Mouse (Mus musculus): ENCODE measurements around the gene Ace3. TPM values are rescaled to one million over a fixed set of nuclear protein-coding genes. Genes with fewer than 3 reads are reported as not detected.
A peak's percentile ranks its signal among the peaks of the same experiment; 100 is the strongest.

The Ace3 gene
- polyA plus RNA-seq, 2 experiments: not detected

DNA sequence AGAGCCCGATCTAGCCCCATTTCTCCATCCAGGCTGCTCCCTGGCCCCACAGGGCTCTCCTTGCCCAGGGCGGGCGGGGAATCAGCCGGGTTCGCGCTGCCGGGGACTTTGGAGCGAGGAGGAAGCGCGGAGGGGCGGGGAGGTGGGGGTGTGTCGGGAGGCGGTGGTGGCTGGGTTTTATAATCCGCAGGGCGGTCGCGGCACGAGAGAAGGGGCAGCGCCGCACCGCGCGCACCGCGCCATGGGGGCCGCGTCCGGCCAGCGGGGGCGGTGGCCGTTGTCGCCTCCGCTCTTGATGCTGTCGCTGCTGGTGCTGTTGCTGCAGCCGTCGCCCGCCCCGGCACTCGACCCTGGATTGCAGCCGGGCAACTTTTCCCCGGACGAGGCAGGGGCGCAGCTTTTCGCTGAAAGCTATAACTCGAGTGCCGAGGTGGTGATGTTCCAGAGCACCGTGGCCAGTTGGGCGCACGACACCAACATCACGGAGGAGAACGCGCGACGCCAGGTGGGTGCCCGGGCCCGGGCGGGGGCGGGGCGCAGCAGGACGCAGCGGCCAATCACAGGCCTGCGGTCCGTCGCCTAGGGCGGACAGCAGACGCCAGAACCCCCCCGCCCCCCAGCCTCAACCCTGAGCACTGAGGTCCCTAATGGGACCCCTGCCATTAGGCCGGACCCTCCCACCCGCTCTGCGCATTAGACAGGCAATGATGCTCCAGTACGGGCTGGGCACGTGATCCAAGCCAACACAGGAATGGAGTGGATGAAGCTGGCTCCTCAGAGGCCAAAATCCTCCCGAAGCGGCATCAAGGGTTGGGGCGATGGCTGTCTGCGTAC lies 26.5 kb upstream of the Ace3 start, which contains the start of gene Ace:
Gene Ace, plus strand, starts transcription at position 205 of the 834 bp plus-strand sequence.
- Histone ChIP-seq H3K4me3 (replicated peaks; ENCODE audit: low read length) (peak within 1 kb of the TSS; percentile 55), H3K9me3 (ENCODE audit: control insufficient read depth, low read length) (no peaks in the 10 kb centered on the region), H3K9ac (ENCODE audit: low read depth, low read length, severe bottlenecking) (peak within 1 kb of the TSS; percentile 59), H3K36me3 (ENCODE audit: control insufficient read depth, insufficient read depth, low read length) (no peaks in the 10 kb centered on the region), H3K27ac (replicated peaks; ENCODE audit: low read depth, low read length) (no peak within 1 kb of the TSS), H3K27me3 (ENCODE audit: control insufficient read depth, insufficient read depth, low read length) (peaks cover 25% of the 10 kb centered on the region), H3K4me2 (replicated peaks; ENCODE audit: low read depth, low read length, severe bottlenecking) (peak within 1 kb of the TSS; percentile 99), H3K4me1 (ENCODE audit: control insufficient read depth, insufficient read depth, low read length) (no peaks in the 10 kb centered on the region)
- TF ChIP-seq POLR2A (IDR thresholded peaks at IDR 0.05; ENCODE audit: borderline replicate concordance, extremely low read depth, insufficient read depth, insufficient read length): no peak
- WGBS: under 1% methylated on average over 53 of the region's 76 CpGs
- no peak for DNase-seq (ENCODE audit: low spot score)
- peak; percentile 26; the same call in 1 of the 2 replicates for ATAC-seq (ENCODE audit: low FRiP score, low read depth)

- H3K4me1 ChIP-seq (ENCODE audit: control insufficient read depth, insufficient read depth, low read length): no peaks in the 10 kb centered on the region
- H3K27ac ChIP-seq (replicated peaks; ENCODE audit: low read depth, low read length): no peak overlapping the region
- no peak for ATAC-seq (ENCODE audit: low FRiP score, low read depth)
- no peak for TF ChIP-seq POLR2A (IDR thresholded peaks at IDR 0.05; ENCODE audit: borderline replicate concordance, extremely low read depth, insufficient read depth, insufficient read length)
- no peak overlapping the region for H3K4me2 ChIP-seq (replicated peaks; ENCODE audit: low read depth, low read length, severe bottlenecking)
- H3K9me3 ChIP-seq (ENCODE audit: control insufficient read depth, low read length): no peaks in the 10 kb centered on the region
- 0 out of 2 replicates have a peak overlapping the region, but pooled peaks have one; percentile 59 for H3K9ac ChIP-seq (ENCODE audit: low read depth, low read length, severe bottlenecking)
- H3K36me3 ChIP-seq (ENCODE audit: control insufficient read depth, insufficient read depth, low read length): no peaks in the 10 kb centered on the region
- no peak overlapping the region for H3K4me3 ChIP-seq (replicated peaks; ENCODE audit: low read length)
- H3K27me3 ChIP-seq (ENCODE audit: control insufficient read depth, insufficient read depth, low read length): peaks cover 25% of the 10 kb centered on the region
- 49% methylated on average over 10 of the region's 10 CpGs for WGBS
- no peak for DNase-seq (ENCODE audit: low spot score)
Observed at GRCm38 (mm10) chr11:105968948-105969347, 25.5 kb upstream of the Ace3 start.

DNA sequence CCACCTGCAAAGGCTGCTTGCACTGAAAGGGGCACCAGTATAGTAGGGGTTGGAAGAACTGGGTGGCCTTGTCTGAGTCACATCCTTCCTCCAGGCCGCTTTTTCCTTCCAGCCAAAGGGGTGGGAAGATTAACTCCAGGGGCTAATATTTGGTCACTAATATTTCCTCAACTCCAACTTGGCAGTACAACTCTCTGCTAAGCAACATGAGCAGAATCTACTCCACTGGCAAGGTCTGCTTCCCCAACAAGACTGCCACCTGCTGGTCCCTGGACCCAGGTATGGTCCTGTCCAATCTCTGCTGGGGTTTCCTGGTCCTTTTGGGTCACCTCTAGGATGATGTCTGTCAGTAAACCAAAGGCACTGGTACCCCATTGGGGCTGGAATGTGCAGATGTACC lies 25.0 kb upstream of the Ace3 start:
- H3K4me3 ChIP-seq (replicated peaks; ENCODE audit: low read length): no peak overlapping the region
- ATAC-seq (ENCODE audit: low FRiP score, low read depth) (no peak), DNase-seq (ENCODE audit: low spot score) (no peak)
- 45% methylated on average over 1 of the region's 1 CpGs for WGBS
- H3K4me2 ChIP-seq (replicated peaks; ENCODE audit: low read depth, low read length, severe bottlenecking): no peak overlapping the region
- peaks cover 25% of the 10 kb centered on the region for H3K27me3 ChIP-seq (ENCODE audit: control insufficient read depth, insufficient read depth, low read length)
- no peak overlapping the region for H3K27ac ChIP-seq (replicated peaks; ENCODE audit: low read depth, low read length)
- no peaks in the 10 kb centered on the region for H3K36me3 ChIP-seq (ENCODE audit: control insufficient read depth, insufficient read depth, low read length)
- no peaks in the 10 kb centered on the region for H3K4me1 ChIP-seq (ENCODE audit: control insufficient read depth, insufficient read depth, low read length)
- no peak for TF ChIP-seq POLR2A (IDR thresholded peaks at IDR 0.05; ENCODE audit: borderline replicate concordance, extremely low read depth, insufficient read depth, insufficient read length)
- no peaks in the 10 kb centered on the region for H3K9me3 ChIP-seq (ENCODE audit: control insufficient read depth, low read length)
- H3K9ac ChIP-seq (ENCODE audit: low read depth, low read length, severe bottlenecking): no peak overlapping the region

GRCm38 (mm10) chr11:105974593-105974992 lies 19.9 kb upstream of the Ace3 start:
- no peak for TF ChIP-seq POLR2A (IDR thresholded peaks at IDR 0.05; ENCODE audit: borderline replicate concordance, extremely low read depth, insufficient read depth, insufficient read length)
- Histone ChIP-seq H3K36me3 (ENCODE audit: control insufficient read depth, insufficient read depth, low read length) (no peaks in the 10 kb centered on the region), H3K27me3 (ENCODE audit: control insufficient read depth, insufficient read depth, low read length) (no peaks in the 10 kb centered on the region), H3K9me3 (ENCODE audit: control insufficient read depth, low read length) (no peaks in the 10 kb centered on the region), H3K4me3 (replicated peaks; ENCODE audit: low read length) (no peak overlapping the region), H3K9ac (ENCODE audit: low read depth, low read length, severe bottlenecking) (no peak overlapping the region), H3K4me2 (replicated peaks; ENCODE audit: low read depth, low read length, severe bottlenecking) (no peak overlapping the region), H3K27ac (replicated peaks; ENCODE audit: low read depth, low read length) (no peak overlapping the region), H3K4me1 (ENCODE audit: control insufficient read depth, insufficient read depth, low read length) (no peaks in the 10 kb centered on the region)
- DNase-seq (ENCODE audit: low spot score) (no peak), ATAC-seq (ENCODE audit: low FRiP score, low read depth) (no peak)
- WGBS: 89% methylated on average over 6 of the region's 6 CpGs

DNA sequence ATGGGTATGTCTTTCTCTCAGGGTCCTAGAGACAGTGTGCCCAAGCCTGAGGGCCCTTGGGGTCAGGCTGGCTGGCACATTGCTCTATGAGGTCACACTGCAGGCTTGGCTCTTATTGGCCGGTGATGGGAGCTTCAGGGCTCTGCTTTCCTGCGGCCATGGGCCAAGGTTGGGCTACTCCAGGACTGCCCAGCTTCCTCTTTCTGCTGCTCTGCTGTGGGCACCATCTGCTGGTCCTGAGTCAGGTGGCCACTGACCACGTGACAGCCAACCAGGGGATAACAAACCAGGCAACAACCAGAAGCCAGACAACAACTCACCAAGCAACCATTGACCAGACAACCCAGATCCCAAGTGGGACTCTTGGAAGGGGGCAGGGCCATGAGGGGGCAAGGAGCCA lies 19.4 kb upstream of the Ace3 start:
- Histone ChIP-seq H3K4me3 (replicated peaks; ENCODE audit: low read length) (no peak overlapping the region), H3K27ac (replicated peaks; ENCODE audit: low read depth, low read length) (no peak overlapping the region), H3K9ac (ENCODE audit: low read depth, low read length, severe bottlenecking) (no peak overlapping the region), H3K27me3 (ENCODE audit: control insufficient read depth, insufficient read depth, low read length) (no peaks in the 10 kb centered on the region), H3K9me3 (ENCODE audit: control insufficient read depth, low read length) (no peaks in the 10 kb centered on the region), H3K4me1 (ENCODE audit: control insufficient read depth, insufficient read depth, low read length) (no peaks in the 10 kb centered on the region), H3K4me2 (replicated peaks; ENCODE audit: low read depth, low read length, severe bottlenecking) (no peak overlapping the region), H3K36me3 (ENCODE audit: control insufficient read depth, insufficient read depth, low read length) (no peaks in the 10 kb centered on the region)
- DNase-seq (ENCODE audit: low spot score): no peak
- WGBS: 68% methylated on average over 3 of the region's 3 CpGs
- ATAC-seq (ENCODE audit: low FRiP score, low read depth): no peak
- no peak for TF ChIP-seq POLR2A (IDR thresholded peaks at IDR 0.05; ENCODE audit: borderline replicate concordance, extremely low read depth, insufficient read depth, insufficient read length)
